Mouse (Mus musculus) testis, postnatal 14 days (tissue): Measurements from ENCODE around the gene Lad1.

Experiments
- DNase-seq: peaks from one replicate; pipeline ENCODE4 v3.0.0; 2021; ENCODE audit warnings: low spot score

Gene Lad1

DNA sequence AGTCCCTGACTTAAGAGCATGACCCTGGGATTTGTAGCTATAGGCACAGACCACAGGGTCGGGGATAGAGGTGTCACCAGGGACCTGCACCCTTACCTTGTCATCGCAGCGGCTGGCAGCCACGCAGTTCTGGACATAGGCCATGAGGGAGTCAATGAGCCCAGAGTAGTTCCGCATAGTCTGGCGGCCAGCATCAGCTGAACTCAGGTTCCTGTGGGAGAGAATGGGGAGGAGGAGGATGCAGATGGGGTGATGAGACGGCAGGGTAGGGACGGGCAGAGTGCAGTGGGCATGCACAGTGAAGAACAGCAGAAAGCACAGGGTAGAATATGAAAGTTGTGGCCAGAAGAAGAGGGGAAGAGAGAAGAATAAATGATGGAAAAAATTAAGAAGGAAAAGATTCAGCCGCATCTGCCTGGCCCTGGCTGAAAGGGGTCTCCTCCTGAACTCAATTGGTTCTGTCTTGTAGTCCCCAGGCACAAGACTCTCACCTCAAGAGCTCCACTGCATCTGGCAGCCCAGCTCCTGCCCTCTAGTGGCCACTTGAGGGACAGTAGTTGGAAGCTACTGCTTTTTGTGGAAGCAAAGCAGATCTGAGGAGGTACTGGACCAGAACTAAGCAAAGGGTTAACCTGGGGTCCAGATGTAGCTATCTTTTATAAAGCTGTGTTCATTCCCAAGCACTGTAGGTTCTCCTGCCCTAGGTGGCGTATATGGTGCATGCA lies 64.1 kb downstream of the Lad1 start:
- DNase-seq, result peak; percentile 34
